Mouse (Mus musculus) bone marrow macrophage, adult 2 months (primary cell): ENCODE results near the gene Gm853.

Experiments
- CTCF ChIP-seq: IDR thresholded peaks from 2 replicates; pipeline ENCODE4 v1.5.1; 2012; ENCODE audit warnings: low read depth, mild to moderate bottlenecking, low read length, moderate library complexity
- POLR2A ChIP-seq: IDR thresholded peaks from 2 replicates; pipeline ENCODE4 v1.6.1; 2012; ENCODE audit warnings: mild to moderate bottlenecking, low read depth, low read length, borderline replicate concordance

- TF ChIP-seq POLR2A: no peak
- peak; percentile 84 for TF ChIP-seq CTCF
Observed at GRCm38 (mm10) chr4:130188806-130189297, 33.3 kb downstream of the Gm853 start.
